Mouse (Mus musculus) MEL (cell line): ENCODE results near the gene Dnajc5. TPM values are rescaled to one million over a fixed set of nuclear protein-coding genes. Genes with fewer than 3 reads are reported as not detected.

Experiments used
- DNase-seq: peaks from one replicate; pipeline ENCODE4 v3.0.0; 2011; ENCODE audit warnings: low read depth, low spot score
- H3K27ac ChIP-seq: 2 replicates; pipeline ENCODE4 v1.5.1; 2012; ENCODE audit warnings: low read depth, mild to moderate bottlenecking, control low read depth, low read length, moderate library complexity; ENCODE audit not compliant: control insufficient read depth
- H3K27me3 ChIP-seq, 2 experiments: fragments of 150-350 bp in 1 of 2; sonication (generic) in 1 of 2; 2 replicates each; pipeline ENCODE4 v1.6.1; 2012; ENCODE audit warnings: low read length in 2 of 2, mild to moderate bottlenecking in 2 of 2, improper control_type of control experiment in 1 of 2, moderate library complexity in 1 of 2; ENCODE audit not compliant: insufficient read depth in 2 of 2, control insufficient read depth in 1 of 2
- H3K36me3 ChIP-seq, 2 experiments: 2 replicates each; pipeline ENCODE4 v1.6.1; 2012 to 2014; ENCODE audit warnings: low read length in 2 of 2, improper control_type of control experiment in 1 of 2, inconsistent platforms in 1 of 2, mild to moderate bottlenecking in 1 of 2; ENCODE audit not compliant: insufficient read depth in 2 of 2, control insufficient read depth in 1 of 2
- H3K4me1 ChIP-seq, 2 experiments: fragments of 150-350 bp in 1 of 2; sonication (generic) in 1 of 2; 2 replicates each; pipeline ENCODE4 v1.6.1; 2012; ENCODE audit warnings: low read length in 2 of 2, improper control_type of control experiment in 1 of 2, mild to moderate bottlenecking in 1 of 2; ENCODE audit not compliant: insufficient read depth in 2 of 2, control insufficient read depth in 1 of 2
- H3K4me3 ChIP-seq, 2 experiments: fragments of 150-350 bp in 1 of 2; sonication (generic) in 1 of 2; 2 replicates each; pipeline ENCODE4 v1.5.1; 2012; ENCODE audit warnings: low read depth in 2 of 2, low read length in 2 of 2, mild to moderate bottlenecking in 2 of 2, moderate library complexity in 2 of 2, control low read depth in 1 of 2, improper control_type of control experiment in 1 of 2; ENCODE audit not compliant: control insufficient read depth in 1 of 2, insufficient read depth in 1 of 2
- H3K79me2 ChIP-seq: 2 replicates; pipeline ENCODE4 v1.6.1; 2012; ENCODE audit warnings: mild to moderate bottlenecking, low read length, moderate library complexity; ENCODE audit not compliant: control insufficient read depth, poor library complexity, insufficient read depth
- H3K9ac ChIP-seq: 2 replicates; pipeline ENCODE4 v1.6.1; 2012; ENCODE audit warnings: low read depth, mild to moderate bottlenecking, control low read depth, low read length, moderate library complexity; ENCODE audit not compliant: control insufficient read depth, poor library complexity, severe bottlenecking
- H3K9me3 ChIP-seq: fragments of 150-350 bp; sonication (generic); replicated peaks from 2 replicates; pipeline ENCODE4 v1.6.1; 2012; ENCODE audit warnings: mild to moderate bottlenecking, low read length, improper control_type of control experiment, moderate library complexity; ENCODE audit not compliant: insufficient read depth
- CHD1 ChIP-seq: IDR thresholded peaks from 2 replicates; pipeline ENCODE4 v1.6.1; 2012; ENCODE audit warnings: low read depth, mild to moderate bottlenecking, inconsistent platforms, low read length, improper control_type of control experiment
- CHD2 ChIP-seq: IDR thresholded peaks from 2 replicates; pipeline ENCODE4 v1.6.1; 2011; ENCODE audit warnings: low read length, improper control_type of control experiment
- CTCF ChIP-seq, 3 experiments: IDR thresholded peaks in 2 of 3; conservative IDR thresholded peaks in 1 of 3; 2 replicates each; pipeline ENCODE4 v1.5.1; 2011 to 2012; ENCODE audit warnings: low read length in 3 of 3, low read depth in 2 of 3, mild to moderate bottlenecking in 2 of 3, improper control_type of control experiment in 1 of 3, inconsistent platforms in 1 of 3, mixed read lengths in 1 of 3, moderate library complexity in 1 of 3; ENCODE audit not compliant: control insufficient read depth in 1 of 3, insufficient read depth in 1 of 3, poor library complexity in 1 of 3, severe bottlenecking in 1 of 3
- E2F4 ChIP-seq: IDR thresholded peaks from 2 replicates; pipeline ENCODE4 v1.6.1; 2011; ENCODE audit warnings: low read depth, low read length, improper control_type of control experiment, borderline replicate concordance
- ELF1 ChIP-seq: IDR thresholded peaks from 2 replicates; pipeline ENCODE4 v1.6.1; 2014; ENCODE audit warnings: low read depth, mild to moderate bottlenecking, inconsistent platforms, low read length, improper control_type of control experiment, moderate library complexity
- EP300 ChIP-seq, 2 experiments: IDR thresholded peaks; 2 replicates each; pipeline ENCODE4 v1.6.1; 2011; ENCODE audit warnings: improper control_type of control experiment in 2 of 2, low read length in 2 of 2, low read depth in 1 of 2, mild to moderate bottlenecking in 1 of 2
- ETS1 ChIP-seq: IDR thresholded peaks from 2 replicates; pipeline ENCODE4 v1.6.1; 2012; ENCODE audit warnings: low read depth, mild to moderate bottlenecking, inconsistent platforms, low read length, improper control_type of control experiment, moderate library complexity
- GABPA ChIP-seq: IDR thresholded peaks from 2 replicates; pipeline ENCODE4 v1.6.1; 2012; ENCODE audit warnings: low read depth, mild to moderate bottlenecking, inconsistent platforms, low read length, improper control_type of control experiment, moderate library complexity
- HCFC1 ChIP-seq: IDR thresholded peaks from 2 replicates; pipeline ENCODE4 v1.6.1; 2012; ENCODE audit warnings: low read depth, mild to moderate bottlenecking, inconsistent platforms, low read length, improper control_type of control experiment, moderate library complexity
- JUND ChIP-seq: IDR thresholded peaks from 2 replicates; pipeline ENCODE4 v1.6.1; 2011; ENCODE audit warnings: low read depth, mild to moderate bottlenecking, improper control_type of control experiment, low read length
- KAT2A ChIP-seq: conservative IDR thresholded peaks from 2 replicates; pipeline ENCODE4 v1.6.1; 2012; ENCODE audit warnings: low read depth, low read length, improper control_type of control experiment, inconsistent platforms
- MAFK ChIP-seq: IDR thresholded peaks from 2 replicates; pipeline ENCODE4 v1.6.1; 2011; ENCODE audit warnings: low read depth, mild to moderate bottlenecking, low read length, improper control_type of control experiment, borderline replicate concordance
- MAX ChIP-seq: IDR thresholded peaks from 2 replicates; pipeline ENCODE4 v1.6.1; 2011; ENCODE audit warnings: low read length, improper control_type of control experiment
- MAZ ChIP-seq: IDR thresholded peaks from 2 replicates; pipeline ENCODE4 v1.6.1; 2012; ENCODE audit warnings: low read depth, mild to moderate bottlenecking, inconsistent platforms, low read length, improper control_type of control experiment
- MXI1 ChIP-seq: IDR thresholded peaks from 2 replicates; pipeline ENCODE4 v1.6.1; 2011; ENCODE audit warnings: mild to moderate bottlenecking, low read depth, low read length, improper control_type of control experiment
- MYC ChIP-seq: IDR thresholded peaks from 2 replicates; pipeline ENCODE4 v1.6.1; 2011; ENCODE audit warnings: low read depth, mild to moderate bottlenecking, low read length, improper control_type of control experiment, moderate library complexity
- NELFE ChIP-seq: IDR thresholded peaks from 2 replicates; pipeline ENCODE4 v1.6.1; 2011; ENCODE audit warnings: low read depth, low read length, improper control_type of control experiment
- NRF1 ChIP-seq: IDR thresholded peaks from 2 replicates; pipeline ENCODE4 v1.6.1; 2014; ENCODE audit warnings: low read depth, mild to moderate bottlenecking, inconsistent platforms, low read length, improper control_type of control experiment, moderate library complexity; ENCODE audit not compliant: poor library complexity, insufficient read depth, severe bottlenecking
- POLR2A ChIP-seq, 2 experiments: IDR thresholded peaks; 2 replicates each; pipeline ENCODE4 v1.6.1; 2011 to 2012; ENCODE audit warnings: low read length in 2 of 2, mild to moderate bottlenecking in 2 of 2, control low read depth in 1 of 2, improper control_type of control experiment in 1 of 2, low read depth in 1 of 2, moderate library complexity in 1 of 2; ENCODE audit not compliant: control insufficient read depth in 1 of 2, insufficient read depth in 1 of 2, poor library complexity in 1 of 2
- POLR2AphosphoS2 ChIP-seq: IDR thresholded peaks from 2 replicates; pipeline ENCODE4 v1.6.1; 2011; ENCODE audit warnings: low read length, improper control_type of control experiment
- POLR2AphosphoS5 ChIP-seq: IDR thresholded peaks from 2 replicates; pipeline ENCODE4 v1.6.1; 2012; ENCODE audit warnings: low read depth, borderline replicate concordance, mild to moderate bottlenecking, inconsistent platforms, low read length, moderate library complexity, mixed read lengths
- SIN3A ChIP-seq: IDR thresholded peaks from 2 replicates; pipeline ENCODE4 v1.6.1; 2012; ENCODE audit warnings: low read length, improper control_type of control experiment, inconsistent platforms
- SMC3 ChIP-seq: IDR thresholded peaks from 2 replicates; pipeline ENCODE4 v1.6.1; 2011; ENCODE audit warnings: low read depth, low read length, improper control_type of control experiment
- TAL1 ChIP-seq: IDR thresholded peaks from 2 replicates; pipeline ENCODE4 v1.6.1; 2012; ENCODE audit warnings: mild to moderate bottlenecking, inconsistent platforms, low read length, moderate library complexity, mixed read lengths
- TBP ChIP-seq: IDR thresholded peaks from 2 replicates; pipeline ENCODE4 v1.8.0; 2011; ENCODE audit warnings: low read depth, low read length, improper control_type of control experiment
- TCF12 ChIP-seq: IDR thresholded peaks from 2 replicates; pipeline ENCODE4 v1.6.1; 2014; ENCODE audit warnings: low read depth, mild to moderate bottlenecking, inconsistent platforms, low read length, improper control_type of control experiment, moderate library complexity
- ZC3H11A ChIP-seq: IDR thresholded peaks from 2 replicates; pipeline ENCODE4 v1.6.1; 2012; ENCODE audit warnings: low read depth, mild to moderate bottlenecking, inconsistent platforms, low read length, improper control_type of control experiment
- ZKSCAN1 ChIP-seq: IDR thresholded peaks from 2 replicates; pipeline ENCODE4 v1.6.1; 2012; ENCODE audit warnings: low read depth, mild to moderate bottlenecking, inconsistent platforms, low read length, improper control_type of control experiment, moderate library complexity
- ZNF384 ChIP-seq: IDR thresholded peaks from 2 replicates; pipeline ENCODE4 v1.6.1; 2012; ENCODE audit warnings: low read depth, mild to moderate bottlenecking, inconsistent platforms, low read length, improper control_type of control experiment
- polyA plus RNA-seq, 2 experiments: library from polyadenylated mRNA; stranded (reverse) in 1 of 2; unstranded in 1 of 2; fragments of >175 nt in 1 of 2; fragments of >200 nt in 1 of 2; gene quantifications; 2 replicates each; pipeline versions ENCODE4 v1.2.1 to v1.2.4; 2012; ENCODE audit warnings: low replicate concordance in 2 of 2, low read depth in 1 of 2; ENCODE audit not compliant: insufficient read length in 2 of 2, insufficient read depth in 1 of 2, missing spikeins in 1 of 2
- total RNA-seq: library from RNA; depleted of rRNA; stranded (reverse); fragments of 300-350 nt; gene quantifications from 2 replicates; pipeline ENCODE4 v1.2.3, GENCODE M21; 2012

Dnajc5 gene
- total and polyA plus RNA-seq, 3 experiments: 51.9 to 338 (median 57.9) TPM

GRCm38 (mm10) chr2:181496831-181497547, 23.3 kb upstream of the Dnajc5 start, which contains the start of gene Tpd52l2:
Gene Tpd52l2, plus strand, starts transcription at chr2:181497142.
- TF ChIP-seq POLR2AphosphoS5: no peak
- 0 out of 2 replicates have a peak, but pooled peaks have one; percentile 40 for TF ChIP-seq CHD2
- TF ChIP-seq MXI1: peak; percentile 91
- TF ChIP-seq MAX: peak; percentile 81
- no peak for TF ChIP-seq ZC3H11A
- peak; percentile 10; the same call in 1 of the 2 replicates for TF ChIP-seq TCF12
- peak; percentile 80 for TF ChIP-seq POLR2AphosphoS2
- TF ChIP-seq TAL1: no peak
- peak; percentile 91 for TF ChIP-seq ELF1
- TF ChIP-seq NRF1: no peak
- no peak for TF ChIP-seq JUND
- TF ChIP-seq CHD1: no peak
- TF ChIP-seq GABPA: no peak
- peak; percentile 82 for TF ChIP-seq E2F4
- no peak for TF ChIP-seq ZNF384
- TF ChIP-seq NELFE: peak; percentile 83
- peak; percentile 51; the same call in 1 of the 2 replicates for TF ChIP-seq ETS1
- TF ChIP-seq ZKSCAN1: no peak
- TF ChIP-seq CTCF (IDR thresholded peaks at IDR 0.05 in 2 of 3, conservative IDR thresholded peaks at IDR 0.05 in 1 of 3; ENCODE audit: control insufficient read depth in 1 of 3, insufficient read depth in 1 of 3, low read depth in 2 of 3, low read length in 3 of 3, poor library complexity in 1 of 3, severe bottlenecking in 1 of 3): no peak
- TF ChIP-seq MAFK: no peak
- TF ChIP-seq MAZ: 0 out of 2 replicates have a peak, but pooled peaks have one; percentile 24
- TF ChIP-seq EP300 (IDR thresholded peaks at IDR 0.05; ENCODE audit: low read depth in 1 of 2, low read length in 2 of 2): no peak
- peak; percentile 74; the same call in 1 of the 2 replicates for TF ChIP-seq MYC
- peak; percentile 87 for TF ChIP-seq SIN3A
- peak; percentile 70; the same call in 1 of the 2 replicates for TF ChIP-seq TBP
- TF ChIP-seq KAT2A: no peak; the same call in 1 of the 2 replicates
- TF ChIP-seq POLR2A (IDR thresholded peaks at IDR 0.05; ENCODE audit: control insufficient read depth in 1 of 2, insufficient read depth in 1 of 2, low read depth in 1 of 2, low read length in 2 of 2, poor library complexity in 1 of 2): peak; percentile 76 to 87
- TF ChIP-seq SMC3: no peak
- TF ChIP-seq HCFC1: peak; percentile 93
- H3K27me3 ChIP-seq: no peaks in the 10 kb centered on the region
- H3K4me1 ChIP-seq: peaks cover 5 to 10% of the 10 kb centered on the region in 2 experiments; a peak in 3 of 4 replicates
- H3K36me3 ChIP-seq: peaks cover 0 to 7% of the 10 kb centered on the region in 2 experiments; a peak in 3 of 4 replicates
- peak within 1 kb of the TSS; percentile 91 for H3K27ac ChIP-seq
- no peaks in the 10 kb centered on the region for H3K9me3 ChIP-seq
- peak within 1 kb of the TSS; percentile 94 to 98 for H3K4me3 ChIP-seq
- peak; percentile 98 for DNase-seq
- H3K79me2 ChIP-seq: peaks cover 20% of the 10 kb centered on the region
- peak within 1 kb of the TSS; percentile 94 for H3K9ac ChIP-seq
